Mouse (Mus musculus) megakaryocyte, embryonic 14.5 days (primary cell): ENCODE results near the gene Endod1. TPM values are rescaled to one million over a fixed set of nuclear protein-coding genes. Genes with fewer than 3 reads are reported as not detected.

ENCODE experiments used
- H3K27me3 ChIP-seq: replicated peaks from 2 replicates; pipeline ENCODE3; 2012; ENCODE audit warnings: inconsistent platforms
- H3K36me3 ChIP-seq: replicated peaks from 2 replicates; pipeline ENCODE3; 2012; ENCODE audit warnings: low read length, inconsistent platforms, mixed read lengths
- H3K4me1 ChIP-seq: 2 replicates; pipeline ENCODE4 v1.6.1; 2012; ENCODE audit warnings: inconsistent platforms
- H3K4me3 ChIP-seq: replicated peaks from 2 replicates; pipeline ENCODE3; 2012; ENCODE audit warnings: moderate library complexity, mild to moderate bottlenecking, inconsistent platforms
- H3K9me3 ChIP-seq: 2 replicates; pipeline ENCODE4 v1.6.1; 2012; ENCODE audit warnings: inconsistent platforms
- FLI1 ChIP-seq: IDR thresholded peaks from 2 replicates; pipeline ENCODE4 v1.6.1; 2012; ENCODE audit warnings: low read length, inconsistent platforms, mixed read lengths
- GATA1 ChIP-seq: IDR thresholded peaks from 3 replicates; pipeline ENCODE4 v1.6.1; 2012; ENCODE audit warnings: mixed read lengths, low read length, inconsistent platforms, borderline replicate concordance
- polyA plus RNA-seq: library from polyadenylated mRNA; stranded (reverse); fragments of >175 nt; gene quantifications from 2 replicates; pipeline ENCODE4 v1.2.3, GENCODE M21; 2012; ENCODE audit warnings: low replicate concordance; ENCODE audit not compliant: insufficient read depth

Gene Endod1
- 34.6 and 107 TPM in 2 replicates for polyA plus RNA-seq

DNA sequence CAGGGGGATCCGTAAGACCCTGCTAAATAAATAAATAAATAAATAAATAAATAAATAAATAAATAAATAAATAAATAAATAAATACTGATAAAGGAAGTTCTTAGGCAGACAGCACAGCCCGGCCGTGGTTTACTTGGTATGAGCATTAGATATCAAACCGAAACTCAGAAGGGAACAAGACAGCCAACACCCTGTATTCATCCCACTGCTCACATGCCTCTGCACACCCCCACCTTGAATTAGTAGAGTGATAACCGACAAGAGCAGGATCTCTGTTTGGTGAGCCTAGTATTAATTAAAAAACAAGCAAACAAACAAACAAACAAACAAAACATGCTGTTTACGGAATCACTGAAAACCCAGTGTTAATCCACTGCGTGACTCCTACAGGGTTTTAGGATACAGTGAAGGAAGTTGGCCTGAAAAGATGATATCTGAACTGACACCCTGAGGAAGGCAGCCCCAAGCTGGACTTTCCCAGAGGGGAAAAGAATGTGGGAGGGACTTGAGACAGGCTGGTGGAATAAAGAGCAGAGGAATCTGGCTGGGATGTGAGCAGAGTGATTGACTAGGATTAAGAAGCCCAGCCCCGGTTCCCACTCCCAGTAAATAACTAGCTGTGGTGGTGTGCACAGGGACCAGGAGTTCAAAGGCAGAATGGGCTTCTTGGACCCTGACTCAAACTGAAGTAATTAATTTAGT is at the start of gene Endod1:
Gene Endod1, minus strand, starts transcription at position 155 of the 703 bp plus-strand sequence.
- peaks cover 13% of the 10 kb centered on the region for H3K36me3 ChIP-seq
- peaks cover 67% of the 10 kb centered on the region for H3K4me1 ChIP-seq
- peak within 1 kb of the TSS; percentile 96 for H3K4me3 ChIP-seq
- TF ChIP-seq GATA1 = no peak
- TF ChIP-seq FLI1 = no peak
- H3K9me3 ChIP-seq = no peaks in the 10 kb centered on the region
- H3K27me3 ChIP-seq = no peaks in the 10 kb centered on the region

DNA sequence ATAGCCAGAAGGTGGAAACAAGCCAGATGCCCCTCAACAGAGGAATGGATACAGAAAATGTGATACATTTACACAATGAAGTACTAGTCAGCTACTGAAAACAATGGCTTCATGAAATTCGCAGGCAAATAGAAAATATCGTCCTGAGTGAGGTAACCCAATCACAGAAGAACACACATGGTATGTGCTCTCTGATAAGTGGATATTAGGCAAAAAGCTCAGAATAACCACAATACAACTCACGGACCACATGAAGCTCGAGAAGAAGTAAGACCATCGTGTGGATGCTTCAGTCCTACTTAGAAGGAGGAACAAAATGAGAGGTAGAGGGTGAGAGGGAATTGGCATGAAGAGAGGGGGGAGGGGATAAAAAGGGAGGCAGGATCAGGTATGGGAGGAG is 27.8 kb upstream of the Endod1 start:
- TF ChIP-seq GATA1 = no peak
- TF ChIP-seq FLI1 = no peak
- Histone ChIP-seq H3K4me3 (no peak overlapping the region), H3K9me3 (0 out of 2 replicates have a peak, but pooled peaks cover 6% of the 10 kb centered on the region), H3K36me3 (no peaks in the 10 kb centered on the region), H3K4me1 (peaks cover 4% of the 10 kb centered on the region; the same call in 1 of the 2 replicates), H3K27me3 (peaks cover 2% of the 10 kb centered on the region)

DNA sequence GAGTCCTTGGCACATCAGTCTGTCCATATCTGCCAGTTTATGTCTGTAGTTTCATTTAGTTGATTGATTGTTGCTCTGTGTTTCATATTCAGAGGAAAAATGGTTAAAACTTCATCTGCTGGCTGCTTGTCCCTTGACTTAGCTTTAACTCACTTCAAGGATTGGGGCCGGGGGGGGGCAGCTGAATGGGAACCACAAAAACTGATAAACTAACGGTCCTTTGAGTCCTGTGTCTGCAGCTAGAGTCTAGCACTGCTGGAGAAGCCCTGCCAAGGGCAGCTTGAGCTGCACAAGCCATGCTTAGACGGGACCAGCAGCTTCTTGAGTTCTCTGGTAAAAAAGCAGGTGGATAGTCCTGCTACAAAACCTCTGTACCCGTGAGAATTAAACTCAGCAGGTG is 26.7 kb upstream of the Endod1 start:
- Histone ChIP-seq H3K4me3 (no peak overlapping the region), H3K36me3 (no peaks in the 10 kb centered on the region), H3K9me3 (0 out of 2 replicates have a peak, but pooled peaks cover 6% of the 10 kb centered on the region), H3K27me3 (peaks cover 2% of the 10 kb centered on the region), H3K4me1 (peaks cover 4% of the 10 kb centered on the region; the same call in 1 of the 2 replicates)
- no peak for TF ChIP-seq FLI1
- no peak for TF ChIP-seq GATA1

DNA sequence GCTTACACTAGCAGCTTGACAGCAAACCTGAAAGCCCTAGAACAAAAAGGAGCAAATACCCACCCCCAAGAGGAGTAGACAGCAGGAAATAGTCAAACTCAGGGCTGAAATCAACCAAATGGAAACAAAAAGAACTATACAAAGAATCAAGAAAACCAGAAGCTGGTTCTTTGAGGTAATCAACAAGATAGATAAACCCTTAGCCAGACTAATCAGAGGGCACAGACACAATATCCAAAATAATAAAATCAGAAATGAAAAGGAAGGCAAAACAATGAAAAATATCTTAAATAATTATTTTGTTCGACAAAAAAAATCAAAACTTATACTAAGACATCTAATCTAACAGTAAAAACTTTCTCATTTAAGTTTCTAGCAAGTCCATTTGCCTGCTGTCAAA is 24.7 kb upstream of the Endod1 start:
- Histone ChIP-seq H3K9me3 (0 out of 2 replicates have a peak, but pooled peaks cover 6% of the 10 kb centered on the region), H3K4me3 (no peak overlapping the region), H3K4me1 (peaks cover 4% of the 10 kb centered on the region; the same call in 1 of the 2 replicates), H3K27me3 (peaks cover 2% of the 10 kb centered on the region), H3K36me3 (no peaks in the 10 kb centered on the region)
- TF ChIP-seq FLI1 (no peak), GATA1 (no peak)

DNA sequence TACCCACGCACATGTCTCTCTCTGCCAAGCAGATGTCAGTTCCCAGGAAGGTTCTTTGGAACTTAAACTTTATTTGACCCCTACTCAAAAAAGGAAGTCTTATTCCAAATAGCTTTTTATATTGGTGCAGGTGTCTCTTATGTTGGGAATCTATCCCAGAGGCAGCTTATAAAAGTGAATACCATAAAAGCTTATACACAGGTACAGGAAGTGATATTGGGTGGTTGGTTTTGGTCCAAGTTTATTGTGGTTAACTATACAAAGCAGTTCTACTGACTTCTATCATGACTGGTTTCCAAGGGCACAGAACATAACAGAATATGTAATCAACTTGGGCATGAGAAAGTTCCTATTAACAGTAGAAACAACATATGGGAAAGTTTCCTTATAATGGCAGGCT is 20.8 kb upstream of the Endod1 start:
- Histone ChIP-seq H3K36me3 (no peaks in the 10 kb centered on the region), H3K4me1 (no peaks in the 10 kb centered on the region), H3K4me3 (no peak overlapping the region), H3K9me3 (0 out of 2 replicates have a peak, but pooled peaks cover 4% of the 10 kb centered on the region), H3K27me3 (peaks cover 9% of the 10 kb centered on the region)
- TF ChIP-seq GATA1 (no peak), FLI1 (no peak)

DNA sequence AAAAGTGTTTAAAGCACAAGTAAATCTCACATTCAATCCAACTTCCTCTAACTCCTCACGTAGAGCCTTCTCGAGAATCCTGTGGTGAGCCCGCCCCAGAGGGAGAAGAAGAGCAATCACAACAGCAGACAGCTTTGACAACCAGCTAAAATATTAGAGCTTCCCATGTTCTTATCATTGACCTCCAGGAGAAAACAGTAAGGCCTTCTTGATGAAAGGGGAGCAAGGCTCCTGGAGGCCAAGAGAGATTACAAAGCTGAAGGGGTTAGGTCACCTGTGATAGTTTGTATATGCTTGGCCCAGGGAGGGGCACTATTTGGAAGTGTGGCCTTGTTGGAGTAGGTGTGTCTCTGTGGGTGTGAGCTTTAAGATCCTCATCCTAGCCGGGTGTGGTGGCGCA is 19.1 kb upstream of the Endod1 start:
- Histone ChIP-seq H3K27me3 (peaks cover 7% of the 10 kb centered on the region), H3K4me1 (peaks cover 3% of the 10 kb centered on the region), H3K9me3 (no peaks in the 10 kb centered on the region), H3K4me3 (no peak overlapping the region), H3K36me3 (no peaks in the 10 kb centered on the region)
- TF ChIP-seq FLI1 (no peak), GATA1 (no peak)

DNA sequence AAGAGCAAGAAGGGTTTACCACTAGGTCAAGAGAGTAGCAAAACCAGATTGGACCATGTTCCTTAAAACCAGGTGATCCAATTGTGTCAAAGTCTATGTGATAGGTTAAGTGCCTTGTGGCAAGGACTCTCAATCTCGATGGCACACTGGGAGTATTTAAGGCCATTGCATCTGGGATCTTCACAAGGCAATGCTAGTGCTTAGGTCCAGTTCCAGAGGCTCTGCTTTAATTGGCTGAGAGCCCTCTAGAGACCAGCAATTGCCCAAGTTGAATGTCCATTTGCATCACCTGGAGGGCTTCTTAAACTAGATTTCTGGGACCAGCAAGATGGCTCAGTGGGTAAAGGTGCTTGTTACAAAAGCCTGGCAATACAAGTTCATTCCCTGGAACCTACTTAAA is 17.6 kb upstream of the Endod1 start:
- TF ChIP-seq GATA1 (no peak), FLI1 (no peak)
- Histone ChIP-seq H3K9me3 (no peaks in the 10 kb centered on the region), H3K4me1 (peaks cover 9% of the 10 kb centered on the region), H3K4me3 (no peak overlapping the region), H3K36me3 (no peaks in the 10 kb centered on the region), H3K27me3 (peaks cover 7% of the 10 kb centered on the region)

DNA sequence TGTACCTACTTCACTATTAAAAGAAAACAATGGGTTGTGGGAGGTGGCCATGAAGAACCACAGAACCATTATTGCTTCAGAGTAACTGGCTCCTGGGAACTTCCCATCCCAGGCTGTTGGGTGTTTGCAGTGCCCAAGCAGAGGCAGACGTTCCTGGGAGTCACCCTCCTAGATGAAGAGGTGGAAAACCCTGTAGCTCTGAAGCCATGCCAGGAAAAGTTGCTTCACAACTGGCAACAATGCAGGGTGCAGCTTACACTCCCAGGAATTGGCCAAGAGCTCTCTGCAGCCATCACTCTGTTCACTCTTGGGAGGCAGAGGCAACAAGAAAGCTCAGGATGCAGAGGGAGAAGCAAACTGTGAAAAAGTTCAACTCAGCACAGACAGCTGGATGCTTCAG is 16.8 kb upstream of the Endod1 start:
- H3K4me1 ChIP-seq = peaks cover 9% of the 10 kb centered on the region
- TF ChIP-seq FLI1 (no peak), GATA1 (no peak)
- peaks cover 7% of the 10 kb centered on the region for H3K27me3 ChIP-seq
- no peak overlapping the region for H3K4me3 ChIP-seq
- H3K36me3 ChIP-seq = no peaks in the 10 kb centered on the region
- no peaks in the 10 kb centered on the region for H3K9me3 ChIP-seq

DNA sequence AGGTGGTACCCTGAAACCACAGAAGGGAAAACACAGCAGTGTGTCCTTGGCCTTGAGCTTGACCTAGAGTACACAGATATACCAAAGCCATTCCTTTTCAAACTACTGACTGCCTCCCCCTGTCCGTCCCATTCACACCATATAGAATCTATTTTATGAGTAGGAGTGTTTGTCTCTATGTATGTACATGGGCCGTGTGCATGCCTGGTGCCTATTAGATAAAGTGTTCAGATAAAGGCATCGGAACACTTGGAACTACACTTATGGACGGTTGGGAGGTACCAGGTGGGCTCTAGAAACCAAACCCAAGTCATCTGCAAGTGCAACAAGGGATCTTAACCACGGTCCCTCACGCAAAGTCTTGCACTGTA is 16.1 kb upstream of the Endod1 start:
- TF ChIP-seq GATA1 (no peak), FLI1 (no peak)
- Histone ChIP-seq H3K4me1 (peaks cover 9% of the 10 kb centered on the region), H3K4me3 (no peak overlapping the region)

DNA sequence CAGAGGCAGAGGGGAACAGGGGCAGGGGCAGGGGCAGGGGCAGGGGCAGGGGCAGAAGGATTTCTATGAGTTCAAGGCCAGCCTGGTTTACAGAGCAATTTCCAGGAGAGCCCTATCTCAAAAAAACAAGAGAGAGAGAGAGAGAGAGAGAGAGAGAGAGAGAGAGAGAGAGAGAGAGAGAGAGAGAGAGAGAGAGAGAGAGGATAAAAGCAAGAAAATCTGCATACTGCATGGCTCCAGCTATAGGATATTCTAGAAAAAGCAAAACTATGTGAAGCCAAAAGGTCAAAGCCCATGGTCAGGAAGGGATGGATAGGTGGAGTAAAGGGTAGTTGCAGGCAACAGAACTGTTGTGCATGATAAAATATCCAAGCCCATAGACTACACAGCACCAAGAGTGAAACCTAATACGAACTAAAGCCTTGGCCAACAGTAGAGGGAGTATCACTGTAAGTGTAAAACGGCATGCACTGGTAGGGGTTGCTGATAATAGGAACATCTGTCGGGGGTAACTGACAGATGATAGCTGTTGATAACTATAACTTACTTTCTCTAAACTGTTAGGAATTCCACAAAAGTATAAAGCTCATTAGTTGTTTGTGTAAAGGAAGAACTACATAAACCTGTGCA is 15.6 kb upstream of the Endod1 start:
- Histone ChIP-seq H3K27me3 (peaks cover 7% of the 10 kb centered on the region), H3K9me3 (no peaks in the 10 kb centered on the region), H3K36me3 (no peaks in the 10 kb centered on the region), H3K4me3 (no peak overlapping the region), H3K4me1 (peaks cover 10% of the 10 kb centered on the region)
- TF ChIP-seq GATA1 = no peak

More for the DNA sequence above, 16.1 kb upstream of the Endod1 start:
- Histone ChIP-seq H3K9me3 (no peaks in the 10 kb centered on the region), H3K36me3 (no peaks in the 10 kb centered on the region), H3K27me3 (peaks cover 7% of the 10 kb centered on the region)
